Mouse (Mus musculus) right cerebral cortex, postnatal 10 days (tissue): Measurements from ENCODE around the gene Kbtbd7.
"Not testable (repeated sequence)": the region's sequence is repeated elsewhere in the genome, so short reads cannot be mapped to it uniquely, and the experiment has no call there.

Experiments used
- DNase-seq, 2 experiments: peaks; one replicate each; pipeline ENCODE4 v3.0.0; 2021; ENCODE audit warnings: low spot score in 2 of 2

Gene Kbtbd7

GRCm38 (mm10) chr14:79451681-79452590 lies 25.6 kb downstream of the Kbtbd7 start, which contains the start of gene Kbtbd6:
TSS of gene Kbtbd6 (plus strand) at chr14:79451835.
- DNase-seq: peak; percentile 87 to 89

DNA sequence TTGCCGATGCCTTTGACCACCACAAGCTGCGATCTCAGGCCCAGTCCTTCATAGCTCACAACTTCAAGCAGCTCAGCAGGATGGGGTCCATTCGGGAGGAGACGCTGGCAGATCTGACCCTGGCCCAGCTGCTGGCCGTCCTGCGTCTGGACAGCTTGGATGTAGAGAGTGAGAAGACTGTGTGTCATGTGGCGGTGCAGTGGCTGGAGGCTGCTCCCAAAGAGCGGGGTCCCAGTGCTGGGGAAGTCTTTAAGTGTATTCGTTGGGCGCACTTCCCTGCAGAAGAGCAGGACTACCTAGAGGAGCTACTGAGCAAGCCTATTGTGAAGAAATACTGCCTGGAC lies 26.3 kb downstream of the Kbtbd7 start:
- DNase-seq: not testable (repeated sequence)

DNA sequence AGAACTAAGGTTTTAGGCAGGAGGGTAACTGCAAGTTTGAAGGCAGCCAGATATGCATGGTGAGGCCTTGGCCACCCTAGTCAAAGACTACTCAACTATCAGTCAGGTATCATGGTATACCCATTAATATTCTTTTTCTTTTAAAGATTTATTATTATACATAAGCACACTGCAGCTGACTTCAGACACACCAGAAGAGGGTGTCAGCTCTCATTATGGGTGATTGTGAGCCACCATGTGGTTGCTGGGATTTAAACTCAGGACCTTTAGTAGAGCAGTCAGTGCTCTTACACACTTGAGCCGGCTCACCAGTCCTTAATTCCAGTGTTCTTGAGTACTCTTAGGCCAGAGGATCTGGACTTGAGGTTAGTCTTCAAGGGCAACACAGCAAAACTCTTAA lies 34.1 kb downstream of the Kbtbd7 start:
- no peak for DNase-seq

DNA sequence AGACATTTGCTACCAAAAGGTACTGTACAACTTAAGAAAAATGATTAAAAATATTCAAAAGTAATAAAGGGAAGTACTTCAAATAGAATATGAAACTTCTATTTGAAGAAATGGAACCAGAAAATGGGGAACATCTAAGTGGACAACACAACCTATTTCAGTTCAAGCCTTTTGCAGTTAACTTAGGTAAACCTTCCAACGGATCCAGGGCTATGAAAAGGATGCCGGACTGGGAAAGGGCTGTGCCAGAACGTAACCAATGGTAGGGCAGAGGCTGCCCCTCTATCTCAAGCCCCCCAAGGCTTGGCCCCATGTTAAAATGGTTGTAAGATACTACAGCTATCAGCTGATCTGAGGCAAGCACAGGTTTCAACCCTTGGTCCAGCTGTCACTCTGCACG lies 34.7 kb downstream of the Kbtbd7 start:
- peak in 1 of 2 experiments; percentile 11 for DNase-seq

DNA sequence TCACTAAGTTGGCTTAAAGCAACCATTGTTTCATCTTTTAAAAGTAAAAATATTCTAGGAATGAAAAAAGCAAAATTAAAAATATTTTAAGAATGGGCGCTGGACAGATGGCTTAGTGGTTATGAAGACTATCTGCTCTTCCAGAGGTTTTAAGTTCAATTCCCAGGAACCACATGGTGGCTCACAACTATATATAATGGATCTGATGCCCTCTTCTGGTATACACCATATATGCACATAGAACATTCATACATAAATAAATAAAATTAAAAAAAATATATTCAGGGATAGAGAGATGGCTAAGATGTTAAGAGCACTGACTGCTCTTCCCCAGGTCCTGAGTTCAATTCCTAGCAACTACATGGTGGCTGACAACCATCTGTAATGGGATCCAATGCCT lies 39.3 kb downstream of the Kbtbd7 start:
- DNase-seq: no peak

DNA sequence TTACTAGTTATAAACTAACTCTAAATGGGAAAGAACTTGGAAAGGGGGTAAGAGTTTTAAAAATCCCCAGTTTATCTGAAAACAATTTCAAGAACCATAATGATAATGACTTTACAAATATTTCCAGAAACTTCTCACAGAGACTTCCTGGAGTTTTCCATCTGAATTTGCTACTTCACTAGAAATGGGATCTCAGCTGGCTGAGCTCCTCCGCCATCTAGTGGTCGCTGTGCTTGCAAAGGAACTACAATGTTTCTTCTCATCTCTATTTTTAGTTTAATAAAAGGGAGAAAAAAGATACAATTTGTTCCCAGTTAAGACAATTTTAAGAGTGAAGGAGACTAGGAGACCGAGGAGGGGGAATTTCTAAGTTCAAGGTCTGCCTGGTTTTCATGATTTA lies 41.3 kb downstream of the Kbtbd7 start:
- peak; percentile 67 to 81 for DNase-seq

DNA sequence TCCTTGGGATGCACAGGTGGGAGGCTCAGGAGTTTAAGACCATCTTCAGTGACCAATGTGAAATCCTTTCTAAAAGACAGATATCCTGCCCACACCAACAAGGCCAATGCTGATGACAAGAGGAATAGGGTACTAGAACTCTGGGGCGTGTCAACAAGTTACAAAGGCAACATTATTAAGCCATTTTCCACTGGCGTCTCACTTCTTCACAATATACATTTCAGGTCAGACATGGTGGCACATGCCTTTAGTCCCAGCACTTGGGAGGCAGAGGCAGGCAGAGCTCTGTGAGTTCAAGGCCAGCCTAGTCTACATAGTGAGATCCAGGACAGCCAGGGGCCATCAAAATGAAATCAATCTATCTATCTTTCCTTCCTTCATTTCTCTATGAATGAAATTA lies 47.1 kb downstream of the Kbtbd7 start:
- DNase-seq: no peak
